18 mouse cellular contexts compared by ENCODE assay signal in genomic region chr16:24535221-24535620, GRCm38 (mm10).
"Had no signal": no experiment of that assay in that cellular context is flagged by ENCODE, and none has a peak within 500 bp of the region (broad histone marks: within the 10 kb centered on the region; RNA-seq: fewer than 3 reads in every experiment).

No protein-coding gene starts in this region.

- H3K4me1 ChIP-seq: kidney, embryonic 15.5 days; limb, embryonic 12.5 days; limb, embryonic 15.5 days; stomach, embryonic 15.5 days had no signal

- H3K36me3 ChIP-seq: kidney, embryonic 15.5 days; limb, embryonic 12.5 days; limb, embryonic 15.5 days; stomach, embryonic 15.5 days had no signal

- H3K9me3 ChIP-seq: kidney, embryonic 15.5 days; limb, embryonic 12.5 days; limb, embryonic 15.5 days; stomach, embryonic 15.5 days had no signal

- DNase-seq: kidney, adult 8-10 months; kidney, postnatal 10 days; kidney, postnatal 36 days; left cerebral cortex, postnatal 4 days; liver, postnatal 0 days; lung, embryonic 14.5 days; lung, postnatal 4 days; midbrain, embryonic 14.5 days; right cerebral cortex, postnatal 25 days; spleen, adult 18-20 months; thymus, adult 18-20 months; thymus, postnatal 36 days had no signal

- H3K27me3 ChIP-seq: kidney, embryonic 15.5 days; limb, embryonic 12.5 days; limb, embryonic 15.5 days; stomach, embryonic 15.5 days had no signal

- H3K4me3 ChIP-seq: kidney, embryonic 15.5 days; left cerebral cortex, adult 2 months; limb, embryonic 12.5 days; limb, embryonic 15.5 days; stomach, embryonic 15.5 days had no signal

- H3K27ac ChIP-seq: kidney, embryonic 15.5 days; left cerebral cortex, adult 2 months; limb, embryonic 12.5 days; limb, embryonic 15.5 days; liver, embryonic 14.5 days; stomach, embryonic 15.5 days had no signal
